Comparison of ENCODE assay signal across 21 mouse cellular contexts in genomic region chr6:145950626-145951025, GRCm38 (mm10). TPM values are rescaled to one million over a fixed set of nuclear protein-coding genes. Genes with fewer than 3 reads are reported as not detected.
DNase-seq lines count a peak whose midpoint lies in the region; ATAC-seq and TF ChIP-seq lines count a peak whose summit lies in the region.
"Had no signal": no experiment of that assay in that cellular context is flagged by ENCODE, and none has a peak within 500 bp of the region (broad histone marks: within the 10 kb centered on the region; RNA-seq: fewer than 3 reads in every experiment).

No protein-coding gene starts in this region.

- no peak for TF ChIP-seq CTCF in gastrocnemius, adult 2 months (IDR thresholded peaks at IDR 0.05)
- no peak for TF ChIP-seq CTCF in Patski (IDR thresholded peaks at IDR 0.05)

- WGBS in heart, embryonic 16.5 days = 50% methylated on average over 5 of the region's 5 CpGs
- 90% methylated on average over 5 of the region's 5 CpGs for WGBS in hindbrain, embryonic 12.5 days

- H3K27ac ChIP-seq in gastrocnemius, adult 2 months = peak overlapping the region; percentile 53
- H3K27ac ChIP-seq in heart, embryonic 16.5 days (ENCODE audit: low read length) = peak overlapping the region; percentile 54
- no peak overlapping the region for H3K27ac ChIP-seq in hindbrain, embryonic 12.5 days
- H3K27ac ChIP-seq: embryonic facial prominence, embryonic 10.5 days; forebrain, embryonic 10.5 days; hindbrain, embryonic 14.5 days had no signal

- in situ Hi-C loops in Patski (cut with MboI; ENCODE audit: low pct_unique_long_range_greater_than_20kb) = no loop called here

- H3K4me1 ChIP-seq in heart, embryonic 16.5 days (ENCODE audit: control insufficient read depth, insufficient read depth, low read length) = peaks cover 49% of the 10 kb centered on the region
- H3K4me1 ChIP-seq in hindbrain, embryonic 12.5 days = peaks cover 11% of the 10 kb centered on the region; the same call in 1 of the 2 replicates

- H3K9ac ChIP-seq in heart, embryonic 16.5 days (ENCODE audit: low read length) = no peak overlapping the region
- H3K9ac ChIP-seq in hindbrain, embryonic 12.5 days = no peak overlapping the region
- H3K9ac ChIP-seq: hindbrain, embryonic 14.5 days had no signal

- CTCF ChIA-PET in Patski (lab: Charles Lee) = interaction anchor here (1.1 to 1.7 kb wide), 3 partner anchors 8 to 15 kb away, joined by 3 read pairs; no protein-coding TSS in a partner anchor

- H3K36me3 ChIP-seq in heart, embryonic 16.5 days (ENCODE audit: control insufficient read depth, insufficient read depth) = no peaks in the 10 kb centered on the region
- no peaks in the 10 kb centered on the region for H3K36me3 ChIP-seq in hindbrain, embryonic 12.5 days
- H3K36me3 ChIP-seq: embryonic facial prominence, embryonic 10.5 days; forebrain, embryonic 10.5 days had no signal

- no peak for DNase-seq in gastrocnemius, adult 2 months
- no peak for DNase-seq in gastrocnemius, postnatal 10 days
- DNase-seq in heart, adult 8-10 months (ENCODE audit: low spot score) = no peak
- peak; percentile 46 for DNase-seq in 3T3-L1 (ENCODE audit: low read depth, low spot score)
- DNase-seq in Patski (ENCODE audit: low read depth, low spot score) = no peak
- DNase-seq: adrenal gland, postnatal 25 days; cerebellum, adult 18-20 months; cerebellum, adult 9-11 months; cerebellum, postnatal 36 days; gastrocnemius, postnatal 36 days; kidney, adult 8-10 months had no signal

- POLR2A ChIA-PET in Patski (lab: Charles Lee) = no interaction called here

- no peak; the same call in 1 of the 2 replicates for ATAC-seq in heart, embryonic 16.5 days (replicated peaks; ENCODE audit: extremely low read depth, insufficient read depth, low FRiP score)
- peak; percentile 69 for ATAC-seq in Patski
- ATAC-seq in frontal cortex, adult (ENCODE audit: low TSS enrichment) = no peak
- ATAC-seq in hindbrain, embryonic 12.5 days (ENCODE audit: low FRiP score) = no peak
- ATAC-seq: forebrain, embryonic 14.5 days; intestine, postnatal 0 days had no signal

- intact Hi-C loops in gastrocnemius, adult 2 months (cut with DNase I) = loop anchor here (5.0 kb wide), 1 partner anchor 83 kb away; the partner anchor contains the start of gene Bhlhe41

- no peaks in the 10 kb centered on the region for H3K9me3 ChIP-seq in heart, embryonic 16.5 days (replicated peaks; ENCODE audit: control insufficient read depth, low read length)
- no peaks in the 10 kb centered on the region for H3K9me3 ChIP-seq in hindbrain, embryonic 12.5 days (replicated peaks)
- H3K9me3 ChIP-seq: embryonic facial prominence, embryonic 10.5 days; forebrain, embryonic 10.5 days had no signal

- H3K4me2 ChIP-seq in heart, embryonic 16.5 days (ENCODE audit: low read depth, low read length) = no peak overlapping the region
- H3K4me2 ChIP-seq in hindbrain, embryonic 12.5 days (replicated peaks) = no peak overlapping the region
- H3K4me2 ChIP-seq: hindbrain, embryonic 14.5 days had no signal

- no peak overlapping the region for H3K4me3 ChIP-seq in gastrocnemius, adult 2 months
- no peak overlapping the region for H3K4me3 ChIP-seq in heart, embryonic 16.5 days (ENCODE audit: low read length)
- H3K4me3 ChIP-seq in hindbrain, embryonic 12.5 days = no peak overlapping the region
- H3K4me3 ChIP-seq: embryonic facial prominence, embryonic 10.5 days; erythroblast, embryonic 14.5 days; forebrain, embryonic 10.5 days had no signal

- no peaks in the 10 kb centered on the region for H3K27me3 ChIP-seq in heart, embryonic 16.5 days (ENCODE audit: control insufficient read depth, insufficient read depth, low read length)
- H3K27me3 ChIP-seq in Patski = no peaks in the 10 kb centered on the region
- no peaks in the 10 kb centered on the region; the same call in 1 of the 2 replicates for H3K27me3 ChIP-seq in hindbrain, embryonic 12.5 days
- H3K27me3 ChIP-seq: CH12.LX had no signal

RNA-seq across cellular contexts. Expression of gene Sspn, which starts 19.2 kb away (rescaled TPM):
- 10 to 100 TPM; 40.0 to 55.9 TPM for total RNA-seq in gastrocnemius, adult 2 months (2021)
- total RNA-seq in gastrocnemius, postnatal 10 days (2021) = 100 to 1,000 TPM; 122 to 125 TPM
- 78.7 and 79.6 TPM in 2 replicates for polyA plus RNA-seq in heart, embryonic 16.5 days (2015; fragmentation: Nextera tagmentation; extraction: Ambion mirVana)
- total RNA-seq in heart, adult 8-10 months (2022) = 100 to 1,000 TPM; 100 to 117 (median 109) TPM
- polyA plus RNA-seq in Patski (2021) = 15.9 TPM
- 6.2 and 7.8 TPM in 2 replicates for polyA plus RNA-seq in hindbrain, embryonic 12.5 days (2016; fragmentation: Nextera tagmentation; extraction: Ambion mirVana)
- polyA plus RNA-seq: erythroblast, embryonic 14.5 days had no signal
